Mouse (Mus musculus) retina, postnatal 1 day (tissue): Measurements from ENCODE around the gene Exoc8.

ENCODE experiments used
- DNase-seq: peaks from one replicate; pipeline ENCODE4 v3.0.0-alpha.2; 2012

Gene Exoc8

DNA sequence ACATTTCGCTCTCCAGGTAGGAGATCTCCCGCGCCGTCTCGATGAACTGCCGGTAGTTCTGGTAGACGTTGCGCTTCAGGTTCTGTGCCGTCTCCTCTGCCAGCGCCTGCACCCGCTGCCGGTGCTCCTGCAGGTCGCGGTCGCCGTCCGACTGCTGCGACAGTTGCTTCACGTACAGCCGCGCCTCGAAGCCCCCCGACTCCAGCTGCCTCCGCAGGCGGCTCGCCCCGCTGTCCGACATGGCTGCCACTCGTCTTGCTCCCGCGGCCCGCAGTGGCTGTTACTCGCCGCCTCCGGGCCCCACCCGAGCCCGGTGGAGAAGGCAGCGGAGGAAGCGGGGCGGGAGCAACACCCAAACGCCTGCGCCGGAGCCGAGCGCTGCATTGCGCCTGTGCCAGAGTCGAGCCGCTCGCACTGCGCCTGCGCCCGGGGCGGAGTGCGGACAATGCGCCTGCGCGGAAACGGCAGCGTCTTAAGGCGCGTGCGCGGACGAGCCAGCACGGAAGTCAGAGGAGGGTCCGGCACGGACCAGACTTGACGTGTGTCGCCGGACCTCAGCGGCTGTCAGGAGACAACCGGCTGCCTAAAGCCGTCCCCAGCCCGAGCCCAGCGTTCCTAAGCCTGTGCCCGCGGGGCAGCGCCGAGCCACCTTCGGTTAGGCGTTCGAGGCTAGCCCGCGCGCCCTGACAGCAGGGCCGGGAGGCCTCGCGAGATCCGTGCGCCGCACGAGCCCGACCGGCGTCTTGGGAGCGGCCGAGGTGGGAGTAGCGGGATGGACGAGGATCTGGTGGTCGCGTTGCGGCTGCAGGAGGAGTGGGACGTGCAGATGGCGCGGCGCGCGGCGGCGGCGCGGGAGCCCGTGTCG lies at the start of gene Exoc8, which contains the start of gene Sprtn:
TSS of gene Exoc8 (minus strand) at position 320 of the 865 bp plus-strand sequence.
TSS of gene Sprtn (plus strand) at position 501 of the 865 bp plus-strand sequence.
- DNase-seq = peak; percentile 96

DNA sequence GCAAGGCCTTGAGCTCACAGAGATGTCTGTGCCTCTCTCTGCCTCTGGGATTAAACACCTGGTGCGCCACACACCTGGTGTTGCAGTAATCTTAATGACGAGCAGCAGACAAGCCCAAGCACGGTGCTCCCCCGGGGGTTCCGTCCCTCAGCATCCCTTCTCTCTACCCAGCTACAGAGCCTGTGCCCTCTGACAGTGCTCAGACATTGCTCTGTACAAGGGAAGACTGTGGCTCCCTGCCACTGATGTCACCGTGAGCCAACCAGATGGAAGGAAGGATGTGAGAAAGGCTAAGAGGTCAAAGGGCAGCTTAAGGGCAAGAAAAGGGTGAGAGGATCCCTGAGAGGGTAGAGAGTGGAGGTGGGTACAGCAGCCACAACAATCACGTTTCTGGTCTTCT lies 46.9 kb upstream of the Exoc8 start:
- DNase-seq = peak; percentile 40

- peak; percentile 84 for DNase-seq
These were observed 46.3 kb upstream of the Exoc8 start for GRCm38 (mm10) chr8:124943801-124944200.

GRCm38 (mm10) chr8:124937293-124937692 lies 39.8 kb upstream of the Exoc8 start:
- no peak for DNase-seq

- DNase-seq = no peak
These were observed 39.2 kb upstream of the Exoc8 start for GRCm38 (mm10) chr8:124936699-124937098.

DNA sequence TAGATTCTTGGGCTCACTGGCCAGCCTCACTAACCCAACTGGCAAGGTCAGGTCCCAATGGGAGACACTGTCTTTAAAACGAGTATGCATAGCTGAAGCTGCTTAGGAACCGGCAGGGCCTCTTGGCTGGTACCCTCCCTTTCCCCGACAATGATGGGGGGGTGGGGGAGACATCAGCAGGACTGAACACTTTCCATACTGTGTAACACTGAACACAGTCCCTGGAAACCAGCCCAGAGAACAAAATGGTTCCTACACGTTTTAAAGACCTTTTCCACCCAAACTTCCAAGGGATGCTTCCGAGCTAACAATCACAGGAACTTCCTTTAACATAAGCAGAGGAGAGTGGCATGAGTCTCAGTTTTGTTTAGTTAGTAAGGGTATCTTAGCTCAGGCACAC lies 37.6 kb upstream of the Exoc8 start:
- no peak for DNase-seq

GRCm38 (mm10) chr8:124932435-124932834 lies 34.9 kb upstream of the Exoc8 start:
- no peak for DNase-seq

- DNase-seq = no peak
These were observed 33.1 kb upstream of the Exoc8 start for GRCm38 (mm10) chr8:124930649-124931048.

GRCm38 (mm10) chr8:124930086-124930485 lies 32.6 kb upstream of the Exoc8 start:
- no peak for DNase-seq

GRCm38 (mm10) chr8:124929006-124929405 lies 31.5 kb upstream of the Exoc8 start:
- DNase-seq = no peak

DNA sequence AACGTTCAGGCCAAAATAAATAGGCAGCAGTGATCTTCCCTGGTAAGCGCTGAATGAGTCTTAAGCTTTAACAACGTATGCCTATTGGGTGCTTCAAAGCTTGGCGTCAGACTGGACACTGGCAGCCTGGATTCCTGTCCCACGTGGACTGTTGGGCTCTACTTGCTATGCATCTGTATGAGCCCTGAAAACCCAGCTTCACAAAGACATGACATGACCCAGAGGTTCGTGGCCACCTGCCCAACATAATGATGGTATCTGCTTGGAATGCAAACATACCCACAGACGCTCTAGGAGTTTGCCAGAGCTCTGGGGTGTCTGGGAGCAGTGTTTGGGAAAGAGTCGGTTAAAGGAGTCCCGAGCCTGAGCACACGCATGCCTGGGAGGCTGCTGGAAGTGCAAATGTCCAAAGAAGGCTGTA lies 28.9 kb upstream of the Exoc8 start:
- no peak for DNase-seq

DNA sequence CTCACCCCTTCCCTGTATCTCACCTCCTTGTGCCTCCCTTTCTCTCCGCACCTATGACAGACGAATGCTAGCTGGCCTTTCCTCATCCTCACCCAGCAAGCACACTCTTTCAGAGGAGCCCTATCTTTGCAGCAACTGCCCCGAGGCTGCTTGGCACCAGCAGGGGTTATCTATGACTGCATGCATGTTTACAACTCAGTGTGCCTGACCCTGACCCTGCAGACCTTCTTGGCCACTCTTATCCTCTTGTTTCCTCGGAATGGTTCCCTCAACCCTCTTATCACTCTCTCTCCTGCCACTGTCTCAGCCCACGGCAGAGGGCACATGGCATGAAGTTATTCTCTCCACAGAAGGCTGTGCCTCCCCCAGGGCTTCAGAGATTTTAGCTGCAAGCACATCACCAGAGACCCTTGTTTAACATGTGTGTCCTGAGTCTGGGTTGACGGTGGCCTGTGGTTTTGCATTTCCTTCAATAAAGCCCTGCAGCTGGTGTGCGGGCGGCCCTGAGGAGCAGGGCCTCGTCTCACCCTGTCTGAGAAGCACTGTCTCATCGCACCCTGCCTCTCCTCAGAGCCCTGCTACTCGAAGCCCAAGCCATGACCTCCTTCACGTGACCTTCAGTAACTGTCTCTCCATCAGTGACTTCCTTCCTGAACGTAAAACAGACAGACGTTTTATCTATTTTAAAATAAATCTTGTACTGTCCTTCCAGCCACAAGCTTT lies 28.2 kb upstream of the Exoc8 start:
- DNase-seq = no peak

DNA sequence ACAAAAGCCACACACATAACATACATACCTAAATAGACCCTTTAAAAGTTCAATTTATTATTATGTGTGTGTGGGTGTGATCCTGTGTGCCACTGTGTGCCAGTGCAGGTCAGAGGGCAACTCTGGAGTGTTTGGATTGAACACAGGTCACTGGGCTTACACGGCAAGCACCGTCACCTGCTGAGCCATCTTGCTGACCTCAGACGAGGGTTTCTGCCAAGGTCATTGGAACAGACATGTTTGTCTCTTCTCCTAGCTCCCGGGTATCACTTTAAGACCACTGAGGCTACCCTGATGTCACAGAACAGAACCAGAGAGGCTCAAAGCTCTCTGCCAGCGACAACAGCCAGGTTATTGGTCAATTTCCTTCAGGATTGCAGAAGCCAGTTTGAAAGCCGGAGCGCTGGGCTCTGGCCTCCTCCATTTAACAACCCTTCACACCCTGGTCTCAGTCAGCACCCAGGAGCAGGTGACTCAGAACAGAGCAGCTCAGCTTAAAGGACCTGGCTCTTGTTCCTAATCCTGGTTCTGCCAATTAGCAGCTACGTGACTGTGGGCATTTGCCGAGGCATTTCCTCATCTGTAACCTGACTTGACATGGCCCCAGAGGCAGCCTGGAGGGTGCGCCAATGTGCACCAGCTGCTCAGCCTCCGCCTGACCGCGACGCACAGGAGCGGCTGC lies 26.6 kb upstream of the Exoc8 start:
- peak; percentile 38 for DNase-seq

DNA sequence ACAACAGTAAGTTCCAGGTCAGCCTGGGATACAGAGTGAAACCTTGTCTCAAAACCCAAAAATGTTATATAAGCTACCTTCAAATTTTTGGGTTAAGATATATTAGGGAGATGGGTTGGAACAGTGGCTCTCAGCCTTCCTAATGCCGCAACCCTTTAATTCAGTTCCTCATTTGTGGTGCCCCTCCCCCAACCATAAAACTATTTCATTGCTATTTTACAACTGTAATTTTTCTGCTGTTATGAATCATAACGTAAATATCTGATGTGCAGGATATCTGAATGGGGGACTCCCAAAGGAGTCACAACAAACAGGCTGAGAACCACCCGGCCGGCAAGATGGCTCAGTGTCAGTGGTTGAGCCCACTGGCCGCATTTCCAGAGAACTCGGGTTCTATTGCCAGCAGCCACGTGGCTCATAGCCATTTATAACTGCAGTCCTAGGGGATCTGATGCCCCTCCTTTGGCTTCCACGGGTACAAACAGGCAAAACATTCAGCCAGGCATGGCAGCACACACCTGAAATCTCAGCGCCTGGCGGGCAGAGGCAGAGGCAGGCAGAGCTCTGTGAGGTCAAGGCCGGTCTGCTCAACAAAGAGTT lies 25.1 kb upstream of the Exoc8 start:
- DNase-seq = no peak

- no peak for DNase-seq
These were observed 24.1 kb upstream of the Exoc8 start for GRCm38 (mm10) chr8:124921369-124922279.

DNA sequence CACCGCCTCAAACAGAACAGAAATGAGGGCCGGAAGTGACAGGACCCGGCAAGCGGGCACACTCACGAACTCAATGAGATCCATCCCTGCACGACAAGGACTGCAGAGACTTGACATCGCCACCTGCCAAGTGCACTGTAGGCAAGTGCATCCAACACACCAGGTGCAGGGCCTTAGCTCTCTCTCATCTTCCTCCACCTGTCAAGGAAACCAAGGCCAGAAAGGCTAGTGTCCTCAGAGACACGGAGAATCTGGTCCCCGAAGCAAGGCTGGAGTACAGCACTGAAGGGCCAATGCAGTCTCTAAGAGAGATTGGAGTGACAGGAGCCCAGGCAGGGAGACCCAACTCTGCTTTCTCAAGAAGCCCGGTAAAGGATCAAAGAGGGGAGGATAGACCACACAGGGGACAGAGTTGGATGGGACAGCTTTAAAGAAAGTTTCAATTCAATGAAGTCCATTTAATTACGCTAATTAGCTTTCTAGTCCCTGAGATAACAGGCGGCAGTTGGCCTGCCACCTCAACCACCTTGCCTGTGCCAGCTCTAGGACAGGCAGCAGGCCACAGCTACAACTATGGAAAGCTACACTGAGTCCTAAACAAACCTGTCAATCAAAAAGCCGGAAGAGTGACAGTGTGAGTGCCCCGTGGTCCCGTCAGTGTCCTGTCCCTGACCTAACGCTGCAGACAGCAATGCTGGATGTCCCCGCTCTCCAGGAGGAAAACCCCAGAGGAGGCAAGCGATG lies 20.4 kb upstream of the Exoc8 start:
- DNase-seq = no peak

DNA sequence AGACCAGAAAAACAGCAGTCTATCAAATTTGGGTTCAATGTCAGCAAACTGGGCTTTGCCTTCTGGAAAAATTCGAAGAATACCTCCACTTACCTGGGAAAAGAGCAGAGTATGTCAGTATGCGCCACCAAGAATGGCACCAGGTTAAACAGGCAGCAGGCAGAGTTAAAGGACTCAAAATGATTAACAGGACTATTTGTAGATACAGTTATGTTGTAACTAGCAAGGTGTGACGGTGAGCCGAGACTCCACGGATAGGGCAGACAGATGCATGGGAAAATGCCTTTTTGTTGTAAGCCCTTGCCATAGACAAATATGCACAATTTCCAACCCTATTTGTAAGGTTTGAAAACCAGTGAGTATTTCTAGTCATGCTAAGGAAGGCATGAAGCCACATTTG lies 16.6 kb upstream of the Exoc8 start:
- DNase-seq = no peak

DNA sequence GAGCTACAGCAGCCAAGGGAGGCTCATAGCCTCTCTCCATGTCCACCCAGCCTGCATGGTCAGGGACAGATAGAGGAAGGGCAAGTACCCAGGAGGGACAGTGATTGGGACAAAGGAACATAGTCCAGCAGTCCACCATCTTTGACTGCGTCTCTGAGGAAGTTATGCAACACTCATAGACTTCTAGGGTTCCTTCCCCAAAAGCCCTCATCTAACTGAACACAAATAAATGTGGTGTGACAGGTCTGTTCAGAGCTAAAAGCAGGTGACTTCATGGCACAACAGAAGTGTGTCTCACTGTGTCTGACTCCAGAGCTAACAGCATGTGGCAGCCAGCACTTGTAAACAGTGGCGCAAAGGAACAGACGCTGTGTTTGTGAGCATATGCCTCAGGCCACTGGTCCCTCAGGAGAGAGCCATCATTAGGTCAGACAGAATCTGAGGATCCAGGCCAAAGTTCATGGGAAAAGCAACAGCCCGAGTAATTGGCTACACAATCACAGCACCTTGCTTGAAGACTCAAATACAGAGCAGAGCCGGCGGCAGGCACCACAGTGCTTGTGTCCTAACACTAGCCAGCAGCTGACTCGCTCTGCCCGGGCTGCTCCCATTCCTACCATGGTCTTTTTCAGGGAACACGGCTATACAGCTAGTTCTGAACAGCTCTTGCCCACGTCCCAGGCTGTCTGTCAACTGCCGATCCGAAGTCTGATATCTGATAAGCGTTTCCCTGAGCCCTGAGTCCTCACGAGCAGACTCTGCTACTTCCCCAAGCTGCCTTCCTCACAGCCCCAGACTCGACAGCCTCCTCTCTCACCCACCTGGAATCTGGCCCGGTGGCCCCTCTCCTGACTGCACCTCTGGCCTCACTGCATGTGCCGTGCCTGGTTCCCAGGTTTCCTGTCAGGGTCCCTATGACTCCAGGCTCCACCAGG lies 14.7 kb upstream of the Exoc8 start:
- DNase-seq = peak; percentile 56

GRCm38 (mm10) chr8:124910349-124910748 lies 12.8 kb upstream of the Exoc8 start:
- no peak for DNase-seq

GRCm38 (mm10) chr8:124909936-124910335 lies 12.4 kb upstream of the Exoc8 start:
- no peak for DNase-seq
